ENCODE assay signal across 15 mouse cellular contexts in genomic region chr2:44549311-44549710, GRCm38 (mm10).
"Had no signal": no experiment of that assay in that cellular context is flagged by ENCODE, and none has a peak within 500 bp of the region (broad histone marks: within the 10 kb centered on the region; RNA-seq: fewer than 3 reads in every experiment).

No protein-coding gene starts in this region.

- H3K27ac ChIP-seq: hindbrain, embryonic 15.5 days; limb, embryonic 13.5 days; liver, embryonic 15.5 days; midbrain, embryonic 12.5 days; neural tube, embryonic 13.5 days; stomach, postnatal 0 days had no signal

- H3K4me2 ChIP-seq: hindbrain, embryonic 15.5 days; limb, embryonic 13.5 days; liver, embryonic 15.5 days; lung, embryonic 14.5 days; midbrain, embryonic 12.5 days; neural tube, embryonic 13.5 days had no signal

- DNase-seq: layer of hippocampus, adult 9-11 months; left cerebral cortex, postnatal 4 days; lung, embryonic 14.5 days; lung, postnatal 10 days; lung, postnatal 4 days; right cerebral cortex, postnatal 25 days; thymus, postnatal 14 days had no signal

- H3K9me3 ChIP-seq: limb, embryonic 13.5 days; liver, embryonic 15.5 days; midbrain, embryonic 12.5 days; neural tube, embryonic 13.5 days had no signal

- H3K36me3 ChIP-seq: hindbrain, embryonic 15.5 days; limb, embryonic 13.5 days; liver, embryonic 15.5 days; midbrain, embryonic 12.5 days; neural tube, embryonic 13.5 days had no signal

- ATAC-seq: intestine, embryonic 16.5 days; midbrain, embryonic 16.5 days had no signal

- H3K4me3 ChIP-seq: hindbrain, embryonic 15.5 days; limb, embryonic 13.5 days; liver, embryonic 15.5 days; midbrain, embryonic 12.5 days; neural tube, embryonic 13.5 days had no signal

- H3K4me1 ChIP-seq: hindbrain, embryonic 15.5 days; limb, embryonic 13.5 days; liver, embryonic 15.5 days; midbrain, embryonic 12.5 days; neural tube, embryonic 13.5 days had no signal

- H3K9ac ChIP-seq: hindbrain, embryonic 15.5 days; limb, embryonic 13.5 days; liver, embryonic 15.5 days; lung, embryonic 14.5 days; midbrain, embryonic 12.5 days; neural tube, embryonic 13.5 days had no signal

- H3K27me3 ChIP-seq: hindbrain, embryonic 15.5 days; limb, embryonic 13.5 days; liver, embryonic 15.5 days; midbrain, embryonic 12.5 days; neural tube, embryonic 13.5 days had no signal
